Mouse (Mus musculus) myocyte (in vitro differentiated cells): Measurements from ENCODE around the gene Zxdc.

Source experiments
- MAX ChIP-seq: IDR thresholded peaks from one replicate; pipeline ENCODE4 v1.6.1; 2011; ENCODE audit warnings: low read depth, mild to moderate bottlenecking, control low read depth
- POLR2A ChIP-seq: IDR thresholded peaks from one replicate; pipeline ENCODE4 v1.6.1; 2011; ENCODE audit warnings: low read depth, mild to moderate bottlenecking, control low read depth, moderate library complexity; ENCODE audit not compliant: insufficient read length

DNA sequence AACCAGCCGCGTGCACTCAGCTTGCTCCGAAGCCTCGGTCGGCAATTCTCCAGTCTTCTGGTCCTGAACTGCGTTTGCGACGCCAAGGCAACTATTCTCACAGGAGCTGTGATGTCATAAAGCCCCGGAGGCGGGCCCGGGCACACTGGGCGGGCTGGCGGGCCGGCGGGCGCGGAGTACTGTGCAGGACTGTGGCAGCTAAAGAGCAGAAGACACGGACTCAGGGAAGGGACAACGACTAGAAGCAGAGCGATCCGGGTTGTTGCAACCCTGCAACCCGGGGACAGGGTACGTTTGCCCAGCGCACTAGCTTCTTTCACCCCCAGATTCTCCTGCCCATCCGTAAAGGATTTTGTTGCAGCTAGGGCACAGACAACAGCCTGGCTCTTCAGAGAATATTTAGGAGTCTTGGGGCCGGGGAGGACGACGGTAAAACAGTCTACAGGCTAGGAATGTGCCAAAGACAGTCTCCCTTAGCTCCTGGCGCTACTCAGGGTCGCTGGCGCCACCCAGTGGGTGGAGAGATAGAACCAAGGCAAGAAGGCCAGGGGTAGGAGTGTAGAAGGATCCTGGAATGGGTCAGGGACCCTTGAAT is 59.2 kb downstream of the Zxdc start, which contains the start of gene Cfap100:
- no peak for TF ChIP-seq POLR2A
- no peak for TF ChIP-seq MAX
